Mouse (Mus musculus): ENCODE data around the gene Tfcp2. TPM values are rescaled to one million over a fixed set of nuclear protein-coding genes. Genes with fewer than 3 reads are reported as not detected.

Gene Tfcp2
- polyA plus RNA-seq (2015; fragmentation: Nextera tagmentation; extraction: Ambion mirVana) = 27.6 and 30.8 TPM in 2 replicates

DNA sequence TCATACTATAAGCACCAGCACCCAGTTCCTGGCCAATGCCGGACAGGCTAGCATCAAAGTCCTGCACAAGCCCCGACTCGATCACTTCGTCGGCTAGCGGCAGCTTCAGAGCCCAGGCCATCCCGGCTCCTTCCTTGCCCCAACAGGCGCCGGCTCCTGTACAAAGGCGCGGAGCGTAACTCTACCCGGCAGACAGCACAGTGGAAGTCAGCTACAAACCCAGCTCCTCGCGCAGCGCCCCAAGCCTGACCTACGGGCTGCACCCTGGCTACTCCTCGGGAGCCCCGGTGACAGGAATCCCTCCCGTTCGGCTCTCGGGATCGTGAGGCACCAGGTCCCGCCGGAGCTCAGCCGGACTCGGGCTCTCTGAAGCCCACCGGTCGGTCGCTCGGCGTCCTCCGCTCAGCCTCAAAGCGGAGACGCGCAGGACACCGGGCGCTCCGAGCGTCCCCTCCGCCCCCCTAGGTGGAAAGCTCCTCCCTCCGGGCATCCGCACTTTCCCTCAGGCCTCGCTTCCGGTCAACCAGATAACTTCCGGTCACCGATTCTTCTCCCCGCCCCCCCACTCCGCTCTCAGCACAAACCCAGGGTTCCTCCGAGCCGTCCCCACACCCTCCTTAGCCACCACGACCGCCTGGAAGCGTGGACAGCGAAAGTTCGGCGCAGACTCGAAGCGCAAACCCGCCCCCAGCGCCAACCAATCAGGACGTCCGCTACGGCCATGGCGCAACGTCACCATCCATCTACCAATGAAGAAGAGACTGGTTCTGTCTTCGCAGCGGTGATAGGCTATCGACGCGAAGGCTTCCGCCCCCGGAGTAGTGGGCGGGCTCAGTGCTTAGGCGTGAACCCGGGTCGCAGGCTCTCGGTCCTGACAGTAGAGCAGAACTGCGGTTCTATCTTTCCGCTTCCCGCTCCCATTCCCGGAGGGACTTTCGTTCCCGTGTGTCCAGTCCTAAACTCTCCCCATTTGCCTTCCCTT is at the start of gene Tfcp2:
Gene Tfcp2 (minus strand): TSS at position 683 of the 982 bp plus-strand sequence.

DNA sequence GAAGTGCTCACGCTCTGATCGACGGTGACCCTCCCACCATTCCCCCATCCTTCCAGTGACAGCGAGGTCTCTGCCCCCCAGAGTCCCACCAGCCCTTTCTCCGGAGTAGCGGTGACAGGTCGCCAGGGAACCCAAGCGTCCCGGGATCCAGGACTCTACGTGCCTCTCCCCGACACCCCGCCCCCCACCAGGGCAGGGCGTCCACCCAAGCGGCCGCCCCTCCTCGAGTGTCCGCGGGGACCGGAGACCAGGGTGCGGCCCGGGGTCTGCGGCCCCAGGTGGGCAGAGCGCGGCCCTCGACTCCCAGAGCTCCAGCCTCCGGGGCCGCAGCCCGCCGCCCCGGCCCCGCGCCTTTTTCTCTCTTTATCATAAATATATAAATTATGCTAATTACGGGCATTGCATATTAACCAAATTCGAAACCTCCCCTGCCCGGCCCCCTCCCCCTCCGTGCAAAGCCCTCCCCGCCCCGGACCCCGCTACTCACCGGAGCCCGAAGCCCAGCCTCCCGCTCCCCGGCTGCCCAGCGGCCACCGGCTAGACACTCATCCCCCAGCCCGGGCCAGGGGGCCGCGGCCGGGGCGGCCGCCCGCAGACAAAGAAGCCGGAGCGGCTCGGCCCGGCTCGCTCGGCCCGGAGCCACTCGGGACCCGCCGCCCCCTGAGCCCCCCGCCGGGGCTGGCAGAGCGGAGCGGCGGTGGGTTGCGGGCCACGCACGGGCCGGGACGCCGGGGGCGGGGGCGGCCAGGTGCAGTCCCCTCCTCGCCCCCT is 47.7 kb upstream of the Tfcp2 start, which contains the start of gene Pou6f1:
Gene Pou6f1 (minus strand): TSS at position 709 of the 771 bp plus-strand sequence.

DNA sequence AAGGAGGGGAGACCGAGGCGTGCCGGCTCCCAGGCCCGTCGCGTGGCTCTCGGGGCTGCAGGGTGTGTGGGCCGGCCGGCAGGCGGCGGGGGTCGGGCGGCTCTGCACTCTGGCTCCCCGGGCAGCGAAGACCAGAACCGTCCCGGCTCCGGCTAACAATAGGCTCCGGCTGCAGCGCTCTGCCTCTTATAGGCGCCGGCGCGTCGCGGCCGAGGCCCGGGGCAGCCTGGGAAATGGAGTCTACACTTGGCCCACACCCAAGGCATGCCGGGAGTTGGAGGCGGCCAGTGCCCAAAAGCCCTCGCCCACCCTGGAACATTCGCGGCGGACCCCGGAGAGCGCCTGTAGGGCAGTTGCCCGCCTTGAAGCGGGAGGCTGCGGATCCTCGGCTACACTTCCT is 56.7 kb downstream of the Tfcp2 start, which contains the start of gene Csrnp2:
Gene Csrnp2 (minus strand): TSS at position 387 of the 400 bp plus-strand sequence.

DNA sequence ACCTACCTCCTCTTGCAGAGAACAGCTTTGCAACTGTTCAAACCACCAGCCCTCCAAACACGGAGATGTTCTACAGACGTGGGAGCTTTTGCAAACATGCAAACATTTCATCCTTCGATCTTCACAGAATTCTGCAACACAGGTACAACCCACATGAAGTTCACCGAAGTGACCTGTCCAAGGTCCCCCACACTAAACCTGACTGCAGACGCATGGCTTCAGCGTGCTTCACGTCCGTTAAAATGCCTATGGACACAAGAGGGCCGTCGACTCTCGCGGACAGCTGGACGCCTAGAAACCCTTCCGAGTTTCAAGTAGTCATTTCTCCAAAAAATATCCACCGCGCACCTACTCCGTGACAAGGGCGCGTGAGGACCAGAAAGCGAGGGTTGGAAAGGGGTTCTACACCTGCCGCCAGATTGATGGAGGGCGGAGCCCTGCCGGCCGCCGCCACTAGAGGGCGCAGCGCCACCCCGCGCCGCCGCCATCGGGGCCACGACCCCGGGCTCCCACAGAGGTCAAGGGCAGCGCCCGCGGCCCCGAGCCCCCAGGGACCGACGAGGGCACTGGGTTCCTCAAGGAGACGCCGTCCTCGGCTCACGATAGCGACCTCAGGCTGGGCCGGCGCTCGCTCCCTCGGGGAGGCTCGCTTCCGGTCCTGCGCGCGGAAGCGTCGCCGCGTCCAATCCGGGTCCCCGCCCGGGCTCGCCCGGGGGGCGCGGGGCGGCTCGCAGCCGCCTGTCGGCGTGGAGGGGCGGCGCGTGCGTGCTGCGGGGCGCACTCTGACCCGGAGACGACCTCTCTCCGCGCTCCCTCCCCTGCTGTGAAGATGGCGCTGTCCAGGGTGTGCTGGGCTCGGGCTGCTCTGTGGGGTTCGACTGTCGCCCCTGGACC is 83.3 kb downstream of the Tfcp2 start, which contains the start of gene Letmd1:
Gene Letmd1 (plus strand): TSS at position 729 of the 894 bp plus-strand sequence.

Other genes starting within 250 kb of the Tfcp2 start
- gene Mettl7a1, start 247.9 kb downstream of the Tfcp2 start, polyA plus RNA-seq (2015; fragmentation: Nextera tagmentation; extraction: Ambion mirVana) = 3.7 and 3.8 TPM in 2 replicates
- 0.36 and 0.66 TPM in 2 replicates for gene Mettl7a3, start 217.1 kb downstream of the Tfcp2 start, polyA plus RNA-seq (2015; fragmentation: Nextera tagmentation; extraction: Ambion mirVana)
- gene Methig1, start 198.9 kb downstream of the Tfcp2 start, polyA plus RNA-seq (2015; fragmentation: Nextera tagmentation; extraction: Ambion mirVana) = 0.15 and 0.18 TPM in 2 replicates
- gene Mettl7a2, start 198.8 kb downstream of the Tfcp2 start, polyA plus RNA-seq (2015; fragmentation: Nextera tagmentation; extraction: Ambion mirVana) = not detected in 2 replicates
- gene Higd1c, start 187.5 kb downstream of the Tfcp2 start, polyA plus RNA-seq (2015; fragmentation: Nextera tagmentation; extraction: Ambion mirVana) = 0.52 TPM in 1 of 2 replicates, not detected in the other
- gene Gm5475, start 129.9 kb downstream of the Tfcp2 start, polyA plus RNA-seq (2015; fragmentation: Nextera tagmentation; extraction: Ambion mirVana) = 0.18 and 0.22 TPM in 2 replicates
- gene Slc11a2, start 126.9 kb downstream of the Tfcp2 start, polyA plus RNA-seq (2015; fragmentation: Nextera tagmentation; extraction: Ambion mirVana) = 17.0 and 17.7 TPM in 2 replicates
- 49.2 and 51.9 TPM in 2 replicates for gene Letmd1, start 83.0 kb downstream of the Tfcp2 start, polyA plus RNA-seq (2015; fragmentation: Nextera tagmentation; extraction: Ambion mirVana)
- 27.6 and 28.0 TPM in 2 replicates for gene Csrnp2, start 56.5 kb downstream of the Tfcp2 start, polyA plus RNA-seq (2015; fragmentation: Nextera tagmentation; extraction: Ambion mirVana)
- 32.2 and 33.4 TPM in 2 replicates for gene Pou6f1, start 48.0 kb upstream of the Tfcp2 start, polyA plus RNA-seq (2015; fragmentation: Nextera tagmentation; extraction: Ambion mirVana)
- 149 and 155 TPM in 2 replicates for gene Dazap2, start 63.3 kb upstream of the Tfcp2 start, polyA plus RNA-seq (2015; fragmentation: Nextera tagmentation; extraction: Ambion mirVana)
- 4.0 and 5.0 TPM in 2 replicates for gene Smagp, start 84.9 kb upstream of the Tfcp2 start, polyA plus RNA-seq (2015; fragmentation: Nextera tagmentation; extraction: Ambion mirVana)
- gene Bin2, start 117.5 kb upstream of the Tfcp2 start, polyA plus RNA-seq (2015; fragmentation: Nextera tagmentation; extraction: Ambion mirVana) = 2.3 and 2.4 TPM in 2 replicates
- 3.2 and 3.4 TPM in 2 replicates for gene Cela1, start 135.9 kb upstream of the Tfcp2 start, polyA plus RNA-seq (2015; fragmentation: Nextera tagmentation; extraction: Ambion mirVana)
- gene Galnt6, start 177.4 kb upstream of the Tfcp2 start, polyA plus RNA-seq (2015; fragmentation: Nextera tagmentation; extraction: Ambion mirVana) = 0.89 and 1.4 TPM in 2 replicates
- 26.7 and 28.3 TPM in 2 replicates for gene Slc4a8, start 209.7 kb upstream of the Tfcp2 start, polyA plus RNA-seq (2015; fragmentation: Nextera tagmentation; extraction: Ambion mirVana)